Mouse (Mus musculus) G1E (cell line): ENCODE measurements at regions not wholly inside any gene's neighbourhood (a gene's known extent, or its start where the extent isn't known, plus 50 kb on each side); places are given as distances from the start of the nearest gene placed in this dataset.

ENCODE experiments used
- CTCF ChIP-seq: IDR thresholded peaks from 2 replicates; pipeline ENCODE4 v1.5.1; 2012; ENCODE audit warnings: low read depth, low read length, inconsistent platforms, mixed read lengths
- POLR2AphosphoS5 ChIP-seq: IDR thresholded peaks from 2 replicates; pipeline ENCODE4 v1.6.1; 2012; ENCODE audit warnings: low read depth, low read length, inconsistent platforms; ENCODE audit not compliant: insufficient replicate concordance

DNA sequence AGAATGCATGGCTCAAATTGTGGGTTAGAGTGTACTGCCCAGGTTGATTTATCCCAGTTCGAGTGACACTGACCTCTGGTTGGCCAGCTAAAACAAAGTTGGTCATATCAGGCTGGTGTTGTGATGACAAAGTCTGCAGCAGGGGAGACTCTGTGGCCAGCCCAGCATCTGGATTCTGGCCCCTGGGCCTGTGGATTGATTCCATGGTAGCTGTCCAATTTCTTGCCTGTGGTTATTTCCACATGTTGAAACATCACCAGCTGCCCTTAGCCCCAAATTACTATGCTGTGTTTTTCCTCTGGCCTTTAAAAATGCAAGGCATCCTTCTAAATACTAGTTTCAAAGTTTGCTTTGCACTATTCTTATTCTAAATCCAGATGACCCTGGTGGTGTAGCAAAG lies 346.8 kb upstream of the Gm21798 start:
- TF ChIP-seq CTCF (no peak), POLR2AphosphoS5 (no peak)
